Mouse (Mus musculus) bone marrow macrophage, adult 2 months (primary cell): ENCODE data around the gene Cracr2b. TPM values are rescaled to one million over a fixed set of nuclear protein-coding genes. Genes with fewer than 3 reads are reported as not detected.
A peak's percentile ranks its signal among the peaks of the same experiment; 100 is the strongest.
"Not testable (repeated sequence)": the region's sequence is repeated elsewhere in the genome, so short reads cannot be mapped to it uniquely, and the experiment has no call there.

Source experiments
- H3K27ac ChIP-seq: 2 replicates; pipeline ENCODE4 v1.5.1; 2012; ENCODE audit warnings: low read depth, low read length; ENCODE audit not compliant: insufficient read depth
- H3K4me1 ChIP-seq: 2 replicates; pipeline ENCODE4 v1.6.1; 2012; ENCODE audit warnings: low read length; ENCODE audit not compliant: control insufficient read depth, insufficient read depth
- H3K4me3 ChIP-seq: 2 replicates; pipeline ENCODE4 v1.5.1; 2012; ENCODE audit warnings: mild to moderate bottlenecking, low read length, moderate library complexity; ENCODE audit not compliant: insufficient read depth
- CTCF ChIP-seq: IDR thresholded peaks from 2 replicates; pipeline ENCODE4 v1.5.1; 2012; ENCODE audit warnings: low read depth, mild to moderate bottlenecking, low read length, moderate library complexity
- POLR2A ChIP-seq: IDR thresholded peaks from 2 replicates; pipeline ENCODE4 v1.6.1; 2012; ENCODE audit warnings: mild to moderate bottlenecking, low read depth, low read length, borderline replicate concordance
- polyA plus RNA-seq: library from polyadenylated mRNA; stranded (reverse); fragments of >200 nt; gene quantifications from 2 replicates; pipeline ENCODE4 v1.2.4, GENCODE M21; 2012; ENCODE audit not compliant: missing spikeins, insufficient read depth, insufficient read length

Cracr2b gene
- polyA plus RNA-seq, 1 experiment = 66.8 TPM

- Histone ChIP-seq H3K4me1 (peaks cover 17% of the 10 kb centered on the region), H3K27ac (no peak overlapping the region)
- TF ChIP-seq POLR2A (no peak), CTCF (no peak)
Measured at GRCm38 (mm10) chr7:141439140-141439679, 21.7 kb upstream of the Cracr2b start.

GRCm38 (mm10) chr7:141439811-141440210 is 21.1 kb upstream of the Cracr2b start:
- Histone ChIP-seq H3K4me1 (peaks cover 18% of the 10 kb centered on the region), H3K27ac (no peak overlapping the region)

More at GRCm38 (mm10) chr7:141439140-141439679, 21.7 kb upstream of the Cracr2b start:
- no peak overlapping the region for H3K4me3 ChIP-seq

GRCm38 (mm10) chr7:141440613-141441012 is 20.3 kb upstream of the Cracr2b start:
- TF ChIP-seq CTCF (peak; percentile 93), POLR2A (no peak)
- Histone ChIP-seq H3K4me1 (peaks cover 15% of the 10 kb centered on the region), H3K27ac (no peak overlapping the region), H3K4me3 (no peak overlapping the region)

More at GRCm38 (mm10) chr7:141439811-141440210, 21.1 kb upstream of the Cracr2b start:
- no peak overlapping the region for H3K4me3 ChIP-seq
- TF ChIP-seq CTCF (no peak), POLR2A (no peak)

- TF ChIP-seq CTCF (no peak), POLR2A (no peak)
- Histone ChIP-seq H3K4me1 (peaks cover 8% of the 10 kb centered on the region), H3K4me3 (no peak overlapping the region), H3K27ac (no peak overlapping the region)
Measured at GRCm38 (mm10) chr7:141441460-141441859, 19.4 kb upstream of the Cracr2b start.

GRCm38 (mm10) chr7:141442199-141442598 is 18.7 kb upstream of the Cracr2b start:
- peaks cover 11% of the 10 kb centered on the region for H3K4me1 ChIP-seq
- H3K27ac ChIP-seq = no peak overlapping the region
- peak overlapping the region; percentile 71; the same call in 1 of the 2 replicates for H3K4me3 ChIP-seq
- TF ChIP-seq CTCF (no peak), POLR2A (no peak)

GRCm38 (mm10) chr7:141443081-141443821 is 17.6 kb upstream of the Cracr2b start:
- TF ChIP-seq CTCF (no peak), POLR2A (no peak)

GRCm38 (mm10) chr7:141443828-141444237 is 17.1 kb upstream of the Cracr2b start, which contains the start of gene Pidd1:
Pidd1 (minus strand) TSS chr7:141444025.
- TF ChIP-seq CTCF (no peak), POLR2A (no peak)
- H3K27ac ChIP-seq = peak within 1 kb of the TSS; percentile 60
- peaks cover 15% of the 10 kb centered on the region for H3K4me1 ChIP-seq
- peak within 1 kb of the TSS; percentile 71 for H3K4me3 ChIP-seq

More at GRCm38 (mm10) chr7:141443081-141443821, 17.6 kb upstream of the Cracr2b start:
- peak overlapping the region; percentile 71 for H3K4me3 ChIP-seq
- H3K27ac ChIP-seq = 0 out of 2 replicates have a peak overlapping the region, but pooled peaks have one; percentile 6
- H3K4me1 ChIP-seq = peaks cover 11% of the 10 kb centered on the region

GRCm38 (mm10) chr7:141446374-141446773 is 14.5 kb upstream of the Cracr2b start:
- Histone ChIP-seq H3K4me1 (peaks cover 19% of the 10 kb centered on the region), H3K27ac (peak overlapping the region; percentile 92; the same call in 1 of the 2 replicates)
- not testable (repeated sequence) for H3K4me3 ChIP-seq

- Histone ChIP-seq H3K4me1 (peaks cover 19% of the 10 kb centered on the region), H3K27ac (peak within 1 kb of the TSS; percentile 92), H3K4me3 (peak within 1 kb of the TSS; percentile 86)
- TF ChIP-seq CTCF = no peak
- peak; percentile 52; the same call in 1 of the 2 replicates for TF ChIP-seq POLR2A
Measured at GRCm38 (mm10) chr7:141447110-141447991, 13.5 kb upstream of the Cracr2b start, which contains the start of gene Rplp2. Rplp2 (plus strand) TSS chr7:141447370.
